Mouse (Mus musculus) CH12.LX (cell line): ENCODE data around the gene Tmem82. TPM values are rescaled to one million over a fixed set of nuclear protein-coding genes. Genes with fewer than 3 reads are reported as not detected.

Experiments used
- DNase-seq: peaks from one replicate; pipeline ENCODE4 v3.0.0-alpha.2; 2013; ENCODE audit errors: extremely low read depth
- H3K27ac ChIP-seq: 2 replicates; pipeline ENCODE4 v1.5.1; 2012; ENCODE audit warnings: low read depth, mild to moderate bottlenecking, control low read depth, moderate library complexity; ENCODE audit not compliant: insufficient read depth
- H3K27me3 ChIP-seq: replicated peaks from 2 replicates; pipeline ENCODE3; 2012; ENCODE audit warnings: inconsistent platforms
- H3K36me3 ChIP-seq, 2 experiments: replicated peaks in 1 of 2; 2 replicates each; pipeline versions ENCODE3 to v1.6.1; 2012; ENCODE audit warnings: inconsistent platforms in 1 of 2, low read length in 1 of 2, mild to moderate bottlenecking in 1 of 2, mixed read lengths in 1 of 2, moderate library complexity in 1 of 2; ENCODE audit not compliant: control insufficient read depth in 1 of 2, insufficient read depth in 1 of 2
- H3K4me1 ChIP-seq, 2 experiments: 2 replicates each; pipeline ENCODE4 v1.6.1; 2012; ENCODE audit warnings: inconsistent platforms in 1 of 2, moderate library complexity in 1 of 2; ENCODE audit not compliant: insufficient read depth in 2 of 2, control insufficient read depth in 1 of 2
- H3K4me2 ChIP-seq: 2 replicates; pipeline ENCODE4 v1.6.1; 2012; ENCODE audit warnings: low read depth, mild to moderate bottlenecking, control low read depth; ENCODE audit not compliant: poor library complexity, insufficient read depth, severe bottlenecking
- H3K4me3 ChIP-seq, 3 experiments: fragments of 150-350 bp in 1 of 3; sonication (generic) in 1 of 3; replicated peaks in 1 of 3; 2 replicates each; pipeline versions ENCODE3 to v1.5.1; 2011 to 2012; ENCODE audit warnings: low read depth in 2 of 3, low read length in 2 of 3, mild to moderate bottlenecking in 2 of 3, moderate library complexity in 2 of 3, control low read depth in 1 of 3, improper control_type of control experiment in 1 of 3, inconsistent platforms in 1 of 3, mixed read lengths in 1 of 3; ENCODE audit not compliant: poor library complexity in 1 of 3
- H3K79me2 ChIP-seq: replicated peaks from 2 replicates; pipeline ENCODE4 v1.6.1; 2012; ENCODE audit warnings: mild to moderate bottlenecking, moderate library complexity; ENCODE audit not compliant: control insufficient read depth, poor library complexity, insufficient read depth, severe bottlenecking; ENCODE audit errors: extremely low read depth
- H3K9ac ChIP-seq: 2 replicates; pipeline ENCODE4 v1.6.1; 2012; ENCODE audit warnings: low read depth, mild to moderate bottlenecking, control low read depth, moderate library complexity; ENCODE audit not compliant: insufficient read depth
- H3K9me3 ChIP-seq: replicated peaks from 2 replicates; pipeline ENCODE3; 2012; ENCODE audit warnings: low read length, inconsistent platforms, mixed read lengths
- ELF1 ChIP-seq: IDR thresholded peaks from 2 replicates; pipeline ENCODE4 v1.6.1; 2014; ENCODE audit warnings: low read depth, mild to moderate bottlenecking, inconsistent platforms, low read length, improper control_type of control experiment
- EP300 ChIP-seq: IDR thresholded peaks from 2 replicates; pipeline ENCODE4 v1.6.1; 2011; ENCODE audit warnings: low read length, improper control_type of control experiment
- GABPA ChIP-seq: IDR thresholded peaks from 2 replicates; pipeline ENCODE4 v1.6.1; 2012; ENCODE audit warnings: low read depth, low read length, improper control_type of control experiment, inconsistent platforms; ENCODE audit not compliant: insufficient replicate concordance
- IRF4 ChIP-seq: IDR thresholded peaks from 2 replicates; pipeline ENCODE4 v1.6.1; 2014; ENCODE audit warnings: low read depth, mild to moderate bottlenecking, inconsistent platforms, low read length, improper control_type of control experiment
- JUN ChIP-seq: IDR thresholded peaks from 2 replicates; pipeline ENCODE4 v1.6.1; 2011; ENCODE audit warnings: low read depth, mild to moderate bottlenecking, low read length, improper control_type of control experiment, moderate library complexity; ENCODE audit not compliant: insufficient read depth
- MAFK ChIP-seq: IDR thresholded peaks from 2 replicates; pipeline ENCODE4 v1.6.1; 2011; ENCODE audit warnings: low read length, improper control_type of control experiment; ENCODE audit not compliant: insufficient replicate concordance
- MAZ ChIP-seq: IDR thresholded peaks from 2 replicates; pipeline ENCODE4 v1.6.1; 2012; ENCODE audit warnings: low read depth, mild to moderate bottlenecking, inconsistent platforms, low read length, improper control_type of control experiment, moderate library complexity
- PAX5 ChIP-seq: IDR thresholded peaks from 2 replicates; pipeline ENCODE4 v1.6.1; 2012; ENCODE audit warnings: low read length, inconsistent platforms, mixed read lengths
- SIN3A ChIP-seq: IDR thresholded peaks from 2 replicates; pipeline ENCODE4 v1.6.1; 2012; ENCODE audit warnings: low read length, improper control_type of control experiment, inconsistent platforms
- SMC3 ChIP-seq: IDR thresholded peaks from 2 replicates; pipeline ENCODE4 v1.6.1; 2011; ENCODE audit warnings: low read depth, low read length, improper control_type of control experiment
- USF1 ChIP-seq: IDR thresholded peaks from 2 replicates; pipeline ENCODE4 v1.6.1; 2014; ENCODE audit warnings: low read depth, mild to moderate bottlenecking, inconsistent platforms, low read length, improper control_type of control experiment
- USF2 ChIP-seq: conservative IDR thresholded peaks from 2 replicates; pipeline ENCODE4 v1.6.1; 2011; ENCODE audit warnings: low read depth, low read length, improper control_type of control experiment
- dilution Hi-C: fragments of 300-500 bp; cut with MboI; formaldehyde crosslinking; loops from 2 replicates; pipeline ENCODE4 v1.14.3; 2020; ENCODE audit warnings: low sequenced_read_pairs; ENCODE audit not compliant: extremely low pct_unique_long_range_greater_than_20kb, extremely low pct_ligation_motif_present
- in situ Hi-C: fragments of 300-500 bp; cut with MboI; formaldehyde crosslinking; loops from 3 replicates; pipeline ENCODE4 v1.14.3; 2019; ENCODE audit warnings: low sequenced_read_pairs, low pct_ligation_motif_present, low pct_unique_long_range_greater_than_20kb, mixed read lengths
- polyA plus RNA-seq: library from polyadenylated mRNA; unstranded; fragments of >175 nt; gene quantifications from 2 replicates; pipeline ENCODE4 v1.2.1, GENCODE M21; 2012; ENCODE audit warnings: low read depth; ENCODE audit not compliant: insufficient read length
- total RNA-seq, 2 experiments: library from RNA; depleted of rRNA; stranded (reverse); fragments of 300-350 nt in 1 of 2; fragments of >200 nt in 1 of 2; gene quantifications; 2 replicates each; pipeline ENCODE4 v1.2.3; 2012 to 2014

The Tmem82 gene
- total and polyA plus RNA-seq, 3 experiments: 0.68 to 5.2 (median 2.7) TPM

DNA sequence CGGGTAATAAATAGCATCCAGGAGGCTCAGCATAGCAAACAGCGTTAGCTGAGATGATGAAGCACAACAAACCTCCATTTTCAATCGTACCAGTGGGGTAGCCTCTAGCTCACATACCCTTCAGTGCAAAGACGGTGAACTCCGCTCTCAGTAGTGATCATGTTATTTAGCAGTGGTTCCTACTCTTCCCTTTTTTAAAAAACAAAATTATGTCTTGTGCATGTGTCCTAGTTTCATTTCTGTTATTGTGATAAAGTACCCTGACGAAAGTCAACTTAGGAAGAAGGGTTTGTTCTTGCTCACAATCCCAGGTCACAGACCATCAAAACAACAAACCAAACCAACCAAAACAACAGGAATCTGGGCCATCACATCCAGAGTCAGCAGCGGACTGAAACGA lies 27.6 kb upstream of the Tmem82 start:
- no peak for TF ChIP-seq SMC3
- TF ChIP-seq SIN3A: no peak
- no peak for TF ChIP-seq JUN
- TF ChIP-seq USF1: no peak
- TF ChIP-seq MAZ: no peak
- TF ChIP-seq, all 38 proteins: peak for 0
- no peaks in the 10 kb centered on the region; the same call in 1 of the 2 replicates for H3K79me2 ChIP-seq
- dilution Hi-C loops: no loop called here
- no peak overlapping the region for H3K9ac ChIP-seq
- no peaks in the 10 kb centered on the region for H3K9me3 ChIP-seq
- H3K4me3 ChIP-seq: no peak overlapping the region
- H3K36me3 ChIP-seq: peaks cover 19 to 80% of the 10 kb centered on the region in 2 experiments
- peaks cover 0 to 13% of the 10 kb centered on the region in 2 experiments; a peak in 1 of 4 replicates for H3K4me1 ChIP-seq
- no peak overlapping the region for H3K27ac ChIP-seq
- in situ Hi-C loops: no loop called here
- no peak for DNase-seq
- H3K4me2 ChIP-seq: no peak overlapping the region
- no peaks in the 10 kb centered on the region for H3K27me3 ChIP-seq

DNA sequence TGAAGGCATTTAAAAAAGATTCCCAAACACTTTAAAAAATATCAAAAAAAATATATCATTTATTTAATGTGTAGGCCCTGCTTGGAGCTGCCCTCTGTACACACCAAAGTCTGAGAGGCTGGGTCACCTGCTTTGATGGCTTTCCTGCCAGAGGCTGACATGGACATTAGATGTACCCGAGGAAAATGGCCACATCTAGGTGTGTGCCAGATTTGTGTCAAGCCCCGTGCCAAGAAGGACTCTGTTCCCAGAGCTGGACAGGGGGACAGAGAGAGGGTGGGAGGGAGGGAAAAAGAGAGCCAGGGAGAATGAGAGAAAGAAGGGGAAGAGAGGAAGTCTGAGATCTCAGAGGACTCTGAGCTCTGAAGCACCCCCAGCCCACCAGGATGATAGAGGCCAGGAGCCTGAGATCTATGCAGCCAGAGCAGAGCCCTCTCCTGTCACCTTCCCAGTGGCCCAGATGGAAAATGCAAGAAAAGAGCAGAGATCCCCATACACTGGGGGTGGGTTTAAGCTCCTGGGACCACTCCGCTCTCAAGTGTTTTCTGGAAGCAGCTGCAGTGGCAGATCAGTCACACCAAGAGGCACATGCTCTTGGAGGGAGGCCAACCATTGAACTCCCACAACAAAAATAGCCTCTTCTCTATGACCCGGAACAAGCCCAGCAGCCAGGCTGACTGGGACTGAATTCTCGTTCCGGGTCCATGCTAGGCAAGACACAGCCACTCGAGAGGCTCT lies 24.9 kb upstream of the Tmem82 start:
- no peak overlapping the region for H3K4me2 ChIP-seq

DNA sequence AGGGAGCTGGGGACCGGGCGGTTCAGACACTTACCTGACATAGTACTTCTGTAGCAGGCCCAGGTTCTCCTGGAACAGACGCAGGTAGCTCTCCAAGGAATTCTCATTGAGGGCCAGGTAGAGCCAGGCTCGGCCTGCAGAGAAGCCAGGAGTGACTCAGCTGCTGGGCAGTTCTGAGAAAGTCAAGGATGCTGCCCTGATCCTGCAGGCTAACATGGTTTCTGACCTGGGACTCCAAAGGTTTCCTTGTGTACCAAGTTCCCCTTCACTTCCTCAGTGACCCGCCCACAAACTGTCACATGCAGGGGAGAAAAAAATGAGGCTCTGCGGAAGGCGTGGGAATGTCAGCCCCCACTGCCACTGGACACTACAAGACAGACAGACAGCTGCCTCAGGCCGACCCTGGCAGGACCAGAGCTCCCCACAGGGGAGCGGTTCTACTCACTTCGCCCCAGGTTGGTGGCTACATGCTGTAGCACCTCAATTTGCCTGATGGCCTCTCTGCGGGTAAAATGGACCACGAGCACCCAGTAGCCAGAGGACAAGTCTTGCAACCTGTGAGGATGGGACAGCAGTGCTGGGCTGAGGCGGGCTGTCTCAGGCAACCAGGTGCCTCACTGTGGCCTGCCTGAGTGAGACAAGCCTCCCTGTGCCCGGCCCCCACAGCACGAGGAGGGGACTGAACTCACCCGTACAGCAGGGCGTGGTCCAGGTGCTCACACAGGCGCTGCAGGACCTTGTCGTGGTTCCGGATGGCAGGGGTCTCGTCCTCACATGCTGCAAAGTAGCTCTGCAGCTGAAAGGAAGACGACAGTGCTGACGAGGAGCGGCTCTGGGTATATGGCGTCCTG lies 23.8 kb upstream of the Tmem82 start:
- Histone ChIP-seq H3K9ac (no peak overlapping the region), H3K4me2 (no peak overlapping the region), H3K27ac (no peak overlapping the region)
- in situ Hi-C loops: no loop called here
- TF ChIP-seq USF2: no peak
- no peak for TF ChIP-seq MAFK
- TF ChIP-seq GABPA: no peak
- no peak for TF ChIP-seq ELF1
- no peak for TF ChIP-seq EP300
- TF ChIP-seq, all 38 proteins: peak for 0
- no peaks in the 10 kb centered on the region for H3K27me3 ChIP-seq
- DNase-seq: no peak
- H3K4me1 ChIP-seq: peaks cover 0 to 9% of the 10 kb centered on the region in 2 experiments; a peak in 1 of 4 replicates
- no peaks in the 10 kb centered on the region for H3K9me3 ChIP-seq
- H3K79me2 ChIP-seq: no peaks in the 10 kb centered on the region
- peaks cover 36 to 79% of the 10 kb centered on the region in 2 experiments for H3K36me3 ChIP-seq
- no peak overlapping the region for H3K4me3 ChIP-seq
- dilution Hi-C loops: no loop called here

More for the DNA sequence above, 24.9 kb upstream of the Tmem82 start:
- dilution Hi-C loops (no loop called here), in situ Hi-C loops (no loop called here)
- Histone ChIP-seq H3K27ac (no peak overlapping the region), H3K4me3 (no peak overlapping the region), H3K36me3 (peaks cover 32 to 77% of the 10 kb centered on the region in 2 experiments), H3K9ac (no peak overlapping the region), H3K27me3 (no peaks in the 10 kb centered on the region), H3K9me3 (no peaks in the 10 kb centered on the region), H3K4me1 (peaks cover 0 to 9% of the 10 kb centered on the region in 2 experiments; a peak in 1 of 4 replicates), H3K79me2 (no peaks in the 10 kb centered on the region)
- no peak for DNase-seq
- TF ChIP-seq EP300 (no peak), MAZ (no peak), IRF4 (no peak), PAX5 (no peak)
